Mouse (Mus musculus) testis, adult 2 months (tissue): ENCODE measurements around the gene 1700017D01Rik. TPM values are rescaled to one million over a fixed set of nuclear protein-coding genes. Genes with fewer than 3 reads are reported as not detected.

Source experiments
- H3K27ac ChIP-seq: fragments of 200-500 bp; 2 replicates; pipeline ENCODE4 v1.5.1; 2012; ENCODE audit warnings: low read depth, low read length; ENCODE audit not compliant: control insufficient read depth, insufficient read depth
- H3K27me3 ChIP-seq: fragments of 200-500 bp; 2 replicates; pipeline ENCODE4 v1.6.1; 2012; ENCODE audit warnings: mild to moderate bottlenecking, low read length, moderate library complexity; ENCODE audit not compliant: control insufficient read depth, insufficient read depth
- H3K36me3 ChIP-seq: fragments of 200-500 bp; 2 replicates; pipeline ENCODE4 v1.6.1; 2012; ENCODE audit warnings: mild to moderate bottlenecking, low read length; ENCODE audit not compliant: control insufficient read depth, insufficient read depth
- H3K4me1 ChIP-seq: fragments of 200-500 bp; 2 replicates; pipeline ENCODE4 v1.6.1; 2012; ENCODE audit warnings: low read length; ENCODE audit not compliant: control insufficient read depth, insufficient read depth
- H3K4me3 ChIP-seq: fragments of 200-500 bp; 2 replicates; pipeline ENCODE4 v1.5.1; 2012; ENCODE audit warnings: low read depth, mild to moderate bottlenecking, low read length, moderate library complexity, mixed read lengths; ENCODE audit not compliant: control insufficient read depth
- CTCF ChIP-seq: fragments of 200-500 bp; IDR thresholded peaks from 2 replicates; pipeline ENCODE4 v1.5.1; 2012; ENCODE audit warnings: low read depth, mild to moderate bottlenecking, inconsistent platforms, low read length, moderate library complexity; ENCODE audit not compliant: control insufficient read depth, insufficient read depth, insufficient replicate concordance
- POLR2A ChIP-seq: fragments of 200-500 bp; IDR thresholded peaks from 2 replicates; pipeline ENCODE4 v1.6.1; 2012; ENCODE audit warnings: low read depth, mild to moderate bottlenecking, inconsistent platforms, low read length, moderate library complexity; ENCODE audit not compliant: control insufficient read depth
- polyA plus RNA-seq: library from polyadenylated mRNA; depleted of rRNA; stranded (reverse); fragments of >200 nt; gene quantifications from 2 replicates; pipeline ENCODE4 v1.2.3, GENCODE M21; 2012; rRNA removed

1700017D01Rik gene
- polyA plus RNA-seq, 1 experiment = 408 TPM

- Histone ChIP-seq H3K4me3 (no peak overlapping the region), H3K27ac (no peak overlapping the region), H3K4me1 (peaks cover 4% of the 10 kb centered on the region; the same call in 1 of the 2 replicates), H3K27me3 (no peaks in the 10 kb centered on the region), H3K36me3 (no peaks in the 10 kb centered on the region)
- no peak for TF ChIP-seq CTCF
- TF ChIP-seq POLR2A = no peak
Observed at GRCm38 (mm10) chr19:11048009-11048408, 82.7 kb downstream of the 1700017D01Rik start.

Other genes starting within 250 kb of the 1700017D01Rik start
- gene Tmem109, start 248.9 kb downstream of the 1700017D01Rik start, polyA plus RNA-seq = 40.3 and 44.3 TPM in 2 replicates
- gene Prpf19, start 235.6 kb downstream of the 1700017D01Rik start, polyA plus RNA-seq = 86.2 and 86.5 TPM in 2 replicates
- 0.15 and 0.24 TPM in 2 replicates for gene Zp1, start 210.2 kb downstream of the 1700017D01Rik start, polyA plus RNA-seq
- gene Ptgdr2, start 193.7 kb downstream of the 1700017D01Rik start, polyA plus RNA-seq = 0.88 and 1.2 TPM in 2 replicates
- 13.5 and 15.3 TPM in 2 replicates for gene Ccdc86, start 181.6 kb downstream of the 1700017D01Rik start, polyA plus RNA-seq
- 0.48 and 2.2 TPM in 2 replicates for gene Ms4a10, start 156.2 kb downstream of the 1700017D01Rik start, polyA plus RNA-seq
- 0.11 and 0.65 TPM in 2 replicates for gene Ms4a15, start 137.6 kb downstream of the 1700017D01Rik start, polyA plus RNA-seq
- 0.83 and 1.2 TPM in 2 replicates for gene Ms4a18, start 112.8 kb downstream of the 1700017D01Rik start, polyA plus RNA-seq
- gene Ms4a8a, start 49.8 kb downstream of the 1700017D01Rik start, polyA plus RNA-seq = 0.28 and 0.45 TPM in 2 replicates
- 57.2 and 77.8 TPM in 2 replicates for gene 1700025F22Rik, start 34.4 kb upstream of the 1700017D01Rik start, polyA plus RNA-seq
- gene Ms4a13, start 65.9 kb upstream of the 1700017D01Rik start, polyA plus RNA-seq = 103 and 113 TPM in 2 replicates
- not detected in 2 replicates for gene Ms4a12, start 101.6 kb upstream of the 1700017D01Rik start, polyA plus RNA-seq
- 0.05 and 0.09 TPM in 2 replicates for gene Ms4a1, start 135.4 kb upstream of the 1700017D01Rik start, polyA plus RNA-seq
- gene Ms4a5, start 153.0 kb upstream of the 1700017D01Rik start, polyA plus RNA-seq = 130 and 181 TPM in 2 replicates
- 142 and 184 TPM in 2 replicates for gene Ms4a14, start 183.6 kb upstream of the 1700017D01Rik start, polyA plus RNA-seq
- gene Ms4a7, start 205.3 kb upstream of the 1700017D01Rik start, polyA plus RNA-seq = 0.40 and 0.69 TPM in 2 replicates
- 0.48 TPM in 1 of 2 replicates, not detected in the other for gene Ms4a4a, start 244.6 kb upstream of the 1700017D01Rik start, polyA plus RNA-seq